Mouse (Mus musculus): ENCODE data around the gene A630001G21Rik.

The A630001G21Rik gene

GRCm38 (mm10) chr1:85736355-85737184 is 41.9 kb downstream of the A630001G21Rik start:
- in situ Hi-C loops (cut with MboI, MseI), result loop anchor here (5.0 kb wide), 2 partner anchors 54 to 154 kb away; no protein-coding TSS in a partner anchor

- in situ Hi-C loops (cut with MboI, MseI), result loop anchor here (5.0 kb wide), 2 partner anchors 53 to 153 kb away; no protein-coding TSS in a partner anchor
These were observed 42.9 kb downstream of the A630001G21Rik start for GRCm38 (mm10) chr1:85735463-85736123.

- in situ Hi-C loops (cut with MboI, MseI), result no loop called here
These were observed 43.9 kb downstream of the A630001G21Rik start for GRCm38 (mm10) chr1:85734511-85734910.

GRCm38 (mm10) chr1:85732581-85732980 is 45.9 kb downstream of the A630001G21Rik start:
- in situ Hi-C loops (cut with MboI, MseI), result no loop called here

GRCm38 (mm10) chr1:85730471-85730870 is 48.0 kb downstream of the A630001G21Rik start:
- in situ Hi-C loops (cut with MboI, MseI), result no loop called here

- in situ Hi-C loops (cut with MboI, MseI), result no loop called here
These were observed 58.1 kb downstream of the A630001G21Rik start for GRCm38 (mm10) chr1:85720220-85720893.

GRCm38 (mm10) chr1:85719049-85719448 is 59.4 kb downstream of the A630001G21Rik start:
- in situ Hi-C loops (cut with MboI, MseI), result no loop called here

GRCm38 (mm10) chr1:85716447-85717027 is 61.9 kb downstream of the A630001G21Rik start:
- in situ Hi-C loops (cut with MboI, MseI), result no loop called here

- in situ Hi-C loops (cut with MboI, MseI), result no loop called here
These were observed 63.9 kb downstream of the A630001G21Rik start for GRCm38 (mm10) chr1:85714501-85714900.

- in situ Hi-C loops (cut with MboI, MseI), result no loop called here
These were observed 71.7 kb downstream of the A630001G21Rik start for GRCm38 (mm10) chr1:85706754-85707153.

- in situ Hi-C loops (cut with MboI, MseI), result no loop called here
These were observed 72.9 kb downstream of the A630001G21Rik start for GRCm38 (mm10) chr1:85705552-85705951.

GRCm38 (mm10) chr1:85703245-85704186 is 74.9 kb downstream of the A630001G21Rik start:
- in situ Hi-C loops (cut with MboI, MseI), result no loop called here

GRCm38 (mm10) chr1:85702531-85702930 is 75.9 kb downstream of the A630001G21Rik start:
- in situ Hi-C loops (cut with MboI, MseI), result no loop called here

- in situ Hi-C loops (cut with MboI, MseI), result no loop called here
These were observed 80.5 kb downstream of the A630001G21Rik start for GRCm38 (mm10) chr1:85697721-85698493.

- in situ Hi-C loops (cut with MboI, MseI), result no loop called here
These were observed 82.8 kb downstream of the A630001G21Rik start for GRCm38 (mm10) chr1:85695646-85696045.

GRCm38 (mm10) chr1:85693280-85693679 is 85.2 kb downstream of the A630001G21Rik start:
- in situ Hi-C loops (cut with MboI, MseI), result no loop called here

- in situ Hi-C loops (cut with MboI, MseI), result no loop called here
These were observed 86.2 kb downstream of the A630001G21Rik start for GRCm38 (mm10) chr1:85692281-85692680.

GRCm38 (mm10) chr1:85690544-85690943 is 87.9 kb downstream of the A630001G21Rik start:
- in situ Hi-C loops (cut with MboI, MseI), result no loop called here

- in situ Hi-C loops (cut with MboI, MseI), result no loop called here
These were observed 91.1 kb downstream of the A630001G21Rik start for GRCm38 (mm10) chr1:85687346-85687745.

GRCm38 (mm10) chr1:85686666-85687065 is 91.8 kb downstream of the A630001G21Rik start:
- in situ Hi-C loops (cut with MboI, MseI), result no loop called here

All from regulatory T cell (primary cell).